Mouse (Mus musculus) T-helper 17 cell (primary cell): ENCODE data around the gene Scn11a.

Source experiments
- in situ Hi-C, 2 experiments: fragments of 300-600 bp; cut with MboI, MseI; formaldehyde crosslinking; loops; 1 replicate in 1 of 2; 2 replicates in 1 of 2; pipeline ENCODE4 v1.15.1; 2025; ENCODE audit warnings: high pct_unique_total_duplicates in 2 of 2

Scn11a gene

DNA sequence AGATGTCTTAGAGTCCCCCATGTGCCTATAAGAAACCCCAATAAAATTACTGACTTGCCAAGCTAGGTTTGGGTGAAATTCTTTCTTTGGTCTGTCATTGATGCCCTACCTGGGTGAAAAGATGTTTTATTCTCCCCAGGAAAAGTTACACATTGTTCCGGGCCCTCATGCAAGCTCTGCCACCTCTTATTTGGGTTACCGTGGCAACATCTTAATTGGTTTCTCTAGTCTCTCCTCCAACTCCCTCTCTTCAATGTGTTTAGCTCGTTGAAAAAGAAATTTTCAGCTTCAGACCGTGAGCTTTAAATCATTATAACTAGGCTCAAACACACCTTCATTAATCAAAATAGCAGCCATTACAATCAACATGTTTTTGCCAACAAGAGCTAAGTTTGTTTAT is 28.5 kb downstream of the Scn11a start:
- in situ Hi-C loops, result loop anchor here in 1 of 2 experiments (5.0 to 10.0 kb wide), 2 partner anchors 91 to 1602 kb away; no protein-coding TSS in a partner anchor

DNA sequence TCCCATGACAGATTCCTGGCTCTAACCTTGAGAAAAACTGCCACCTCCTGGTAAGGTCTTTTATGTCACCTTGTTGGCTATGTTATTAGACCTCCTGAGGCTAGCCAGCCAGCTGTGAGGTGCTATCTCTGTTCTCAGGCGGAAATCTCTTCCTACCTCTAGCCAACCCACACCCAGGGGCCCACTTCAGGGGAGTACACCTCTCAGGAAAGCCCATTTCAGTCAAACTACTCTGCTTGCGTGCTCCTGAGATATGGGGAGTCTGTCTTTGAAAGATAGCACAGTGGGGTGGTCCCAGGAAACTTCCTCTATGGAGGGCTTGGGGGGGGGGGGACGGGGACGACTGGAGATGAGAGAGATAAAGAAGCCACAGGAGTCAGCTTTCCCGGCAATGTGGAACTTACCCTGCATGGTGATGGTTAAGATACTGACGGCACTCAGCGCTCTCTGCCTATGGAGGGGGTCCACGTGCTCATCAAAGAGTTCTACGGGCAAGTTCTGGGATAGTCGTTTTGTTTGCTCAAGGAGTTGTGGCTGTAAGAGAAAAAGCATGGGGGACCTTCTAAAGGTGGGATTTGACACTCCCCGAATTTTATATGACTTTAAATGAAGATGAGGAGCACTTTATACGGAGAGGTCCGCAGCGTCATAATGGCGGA is 29.9 kb downstream of the Scn11a start:
- in situ Hi-C loops, result loop anchor here in 1 of 2 experiments (5.0 to 10.0 kb wide), 2 partner anchors 92 to 1601 kb away; no protein-coding TSS in a partner anchor

GRCm38 (mm10) chr9:119794470-119794869 is 30.8 kb downstream of the Scn11a start:
- in situ Hi-C loops, result loop anchor here in 1 of 2 experiments (10.0 kb wide), 1 partner anchor 1600 kb away; no protein-coding TSS in a partner anchor

GRCm38 (mm10) chr9:119792505-119792904 is 32.8 kb downstream of the Scn11a start:
- in situ Hi-C loops, result loop anchor here in 1 of 2 experiments (10.0 kb wide), 1 partner anchor 1598 kb away; no protein-coding TSS in a partner anchor

- in situ Hi-C loops, result loop anchor here in 1 of 2 experiments (10.0 kb wide), 1 partner anchor 754 kb away; the partner anchor contains the start of gene Entpd3
Observed at GRCm38 (mm10) chr9:119780901-119781300, 44.4 kb downstream of the Scn11a start.

- in situ Hi-C loops, result no loop called here
Observed at GRCm38 (mm10) chr9:119776661-119777060, 48.6 kb downstream of the Scn11a start.

DNA sequence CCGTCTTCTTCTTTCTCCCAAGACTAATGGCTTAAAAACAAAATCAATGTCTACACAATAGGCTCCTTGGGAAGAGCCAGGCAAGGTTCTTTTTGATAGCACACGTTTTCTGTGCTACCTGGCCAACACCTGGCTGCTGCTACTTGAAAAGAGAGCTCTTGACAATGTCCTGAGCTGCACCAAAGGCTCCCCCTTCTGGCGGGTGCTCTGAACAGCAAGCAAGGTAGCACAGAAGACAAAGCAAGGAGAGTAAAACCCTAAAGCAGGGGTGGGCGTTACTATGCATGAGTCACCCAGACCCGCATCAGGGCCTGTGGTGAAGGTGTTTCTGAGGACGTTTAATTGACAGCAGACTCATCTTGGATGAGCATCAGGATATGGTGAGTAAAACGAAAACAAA is 56.7 kb downstream of the Scn11a start:
- in situ Hi-C loops, result no loop called here

DNA sequence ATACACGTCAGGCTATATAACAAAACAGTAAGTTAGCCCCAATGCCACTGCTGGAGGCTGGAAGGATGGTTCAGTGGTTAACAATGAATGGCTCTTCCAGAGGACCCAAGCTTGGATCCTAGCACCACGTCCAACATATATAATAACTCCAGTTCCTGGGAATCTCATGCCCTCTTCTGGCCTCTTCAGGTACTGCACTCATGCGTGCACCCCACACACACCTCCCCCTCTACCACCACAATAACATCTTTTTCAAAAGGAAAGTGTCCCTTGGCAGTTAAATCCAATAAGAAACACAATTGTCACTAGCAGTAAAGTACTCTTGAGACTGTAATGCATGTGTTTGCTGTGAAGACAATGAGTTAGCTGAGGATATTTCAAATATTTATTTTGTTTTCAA is 65.0 kb downstream of the Scn11a start:
- in situ Hi-C loops, result no loop called here

DNA sequence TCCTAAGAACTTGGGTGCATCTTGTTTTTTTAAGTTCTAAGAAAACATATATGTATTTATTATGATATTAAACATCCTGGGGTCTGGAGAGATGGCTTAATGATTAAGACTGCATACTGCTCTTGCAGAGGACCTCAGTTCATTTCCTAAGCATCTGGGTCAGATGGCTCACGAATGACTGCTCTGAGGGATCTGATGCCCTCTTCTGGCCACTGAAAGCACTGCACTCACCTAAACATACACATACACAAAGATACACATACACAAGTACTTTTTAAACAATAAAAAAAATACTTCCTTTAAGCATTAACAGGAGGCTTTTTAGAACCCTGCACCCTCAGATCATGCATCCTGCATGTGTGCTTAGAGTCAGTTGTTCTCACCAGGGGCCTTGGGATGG is 65.8 kb downstream of the Scn11a start:
- in situ Hi-C loops, result no loop called here

- in situ Hi-C loops, result loop anchor here (5.0 kb wide), 3 partner anchors 64 to 99 kb away; no protein-coding TSS in a partner anchor
Observed at GRCm38 (mm10) chr9:119751507-119751906, 73.7 kb downstream of the Scn11a start.

DNA sequence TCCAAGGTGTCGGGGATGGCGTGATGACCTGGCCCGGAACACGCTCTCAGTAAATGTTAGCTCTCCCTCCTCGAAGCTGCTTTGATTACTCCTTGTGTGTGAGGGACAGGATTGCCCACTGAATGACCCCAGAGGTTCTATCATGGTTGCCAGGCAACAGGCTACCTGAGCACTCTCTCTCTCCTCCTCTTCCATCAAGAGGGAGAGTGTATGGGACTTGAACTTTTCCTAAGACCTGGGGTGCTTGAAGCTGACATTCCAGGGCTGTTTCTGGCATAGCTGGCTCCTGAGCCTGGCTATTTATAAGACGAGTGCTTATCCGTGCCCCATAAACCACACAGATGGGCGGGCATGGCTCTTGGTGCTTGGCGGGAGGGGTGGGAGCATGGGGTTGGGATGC is 76.1 kb downstream of the Scn11a start:
- in situ Hi-C loops, result no loop called here

- in situ Hi-C loops, result no loop called here
Observed at GRCm38 (mm10) chr9:119743900-119744299, 81.4 kb downstream of the Scn11a start.

GRCm38 (mm10) chr9:119743312-119743711 is 81.9 kb downstream of the Scn11a start:
- in situ Hi-C loops, result no loop called here

GRCm38 (mm10) chr9:119741101-119741786 is 84.0 kb downstream of the Scn11a start:
- in situ Hi-C loops, result no loop called here

DNA sequence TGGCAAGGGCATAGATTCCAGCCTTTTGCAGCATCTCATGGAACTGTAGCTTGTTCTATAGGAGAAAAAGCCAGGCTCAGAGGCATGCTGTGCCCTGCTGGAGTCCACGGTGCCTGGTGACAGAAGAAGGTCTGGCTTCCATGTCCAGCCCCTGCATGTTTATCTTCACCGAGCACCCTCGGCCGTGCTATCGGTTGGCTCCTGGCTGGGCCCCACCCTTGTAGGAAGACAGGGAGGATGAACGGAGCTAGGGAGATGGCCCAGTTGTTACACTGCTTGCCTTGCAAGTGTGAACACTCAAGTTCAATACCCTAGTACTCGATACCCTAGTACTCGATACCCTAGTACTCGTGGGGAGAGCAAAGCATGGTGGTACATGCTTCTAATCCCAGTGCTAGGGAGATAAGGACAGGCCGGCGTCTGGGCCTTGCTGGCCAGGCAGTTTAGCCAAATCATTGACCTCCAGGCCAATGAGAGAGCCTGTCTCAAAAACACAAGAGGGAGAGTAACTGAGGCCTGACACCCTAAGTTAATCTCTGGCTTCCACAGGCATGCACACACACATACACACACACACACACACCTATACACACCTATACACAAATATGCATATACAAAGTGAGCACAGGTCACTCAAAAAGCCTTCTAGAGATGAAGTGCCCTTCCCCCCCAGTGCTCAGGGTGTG is 96.7 kb downstream of the Scn11a start:
- in situ Hi-C loops, result no loop called here

GRCm38 (mm10) chr9:119726990-119727389 is 98.3 kb downstream of the Scn11a start:
- in situ Hi-C loops, result no loop called here

- in situ Hi-C loops, result no loop called here
Observed at GRCm38 (mm10) chr9:119725293-119725862, 99.9 kb downstream of the Scn11a start.

- in situ Hi-C loops, result no loop called here
Observed at GRCm38 (mm10) chr9:119719222-119719621, 106.0 kb downstream of the Scn11a start, which contains the start of gene Scn10a. Gene Scn10a (minus strand): TSS chr9:119719322.

DNA sequence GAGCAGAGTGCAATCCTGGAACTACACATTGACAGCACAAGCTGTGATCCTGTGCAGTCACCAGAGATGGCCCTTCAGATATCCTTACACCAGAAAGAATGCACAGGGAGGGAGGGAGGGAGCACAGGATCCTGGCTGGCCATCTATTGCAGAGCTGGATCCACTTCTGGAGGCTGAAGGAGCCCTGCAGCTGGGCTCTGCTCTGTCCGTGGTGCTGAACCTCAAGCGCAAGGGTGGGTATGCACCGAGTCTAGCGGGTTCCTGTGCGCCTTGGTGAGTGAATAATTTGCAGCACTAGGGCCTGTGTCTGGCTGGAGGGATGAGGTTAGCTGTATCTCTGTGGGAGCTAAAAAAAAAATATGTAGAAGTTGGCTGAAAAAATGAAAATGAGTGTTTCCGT is 118.6 kb downstream of the Scn11a start:
- in situ Hi-C loops, result no loop called here
